44 mouse cellular contexts compared by ENCODE assay signal in genomic region chr9:35648102-35648501, GRCm38 (mm10). TPM values are rescaled to one million over a fixed set of nuclear protein-coding genes. Genes with fewer than 3 reads are reported as not detected.
"Had no signal": no experiment of that assay in that cellular context is flagged by ENCODE, and none has a peak within 500 bp of the region (broad histone marks: within the 10 kb centered on the region; RNA-seq: fewer than 3 reads in every experiment).

TSS of gene Pate3 (minus strand) at chr9:35648202.

- DNase-seq: left cerebral cortex, postnatal 4 days; liver; liver, embryonic 13.5 days; liver, postnatal 0 days; lung, adult 18-20 months; lung, adult 2 months; lung, embryonic 14.5 days; lung, postnatal 10 days; lung, postnatal 14 days; lung, postnatal 36 days; lung, postnatal 4 days; midbrain, embryonic 14.5 days had no signal

RNA-seq across cellular contexts. Expression of gene Pate3, which starts in this region (rescaled TPM):
- total RNA-seq: left cerebral cortex, postnatal 10 days; left cerebral cortex, postnatal 14 days; left cerebral cortex, postnatal 25 days; left cerebral cortex, postnatal 36 days; left cerebral cortex, postnatal 4 days; liver, adult 2 months; megakaryocyte progenitor cell, adult 5-6 weeks; megakaryocyte, adult 5-6 weeks; megakaryocyte-erythroid progenitor cell, adult 5-6 weeks; midbrain, postnatal 0 days; monocyte, adult 5-6 weeks had no signal
- polyA plus RNA-seq: limb, embryonic 11.5 days; limb, embryonic 12.5 days; limb, embryonic 13.5 days; limb, embryonic 14.5 days; limb, embryonic 15.5 days; liver, adult 2 months; liver, embryonic 12.5 days; liver, embryonic 13.5 days; liver, embryonic 14.5 days; liver, embryonic 15.5 days; liver, embryonic 16.5 days; liver, postnatal 0 days; lung, adult 2 months; lung, embryonic 14.5 days; lung, embryonic 15.5 days; lung, embryonic 16.5 days; lung, postnatal 0 days; macrophage; midbrain, embryonic 10.5 days; midbrain, embryonic 11.5 days; midbrain, embryonic 12.5 days; midbrain, embryonic 13.5 days; midbrain, embryonic 14.5 days; midbrain, embryonic 15.5 days; midbrain, embryonic 16.5 days; midbrain, postnatal 0 days; myocyte; neural tube, embryonic 11.5 days; neural tube, embryonic 12.5 days had no signal
